Mouse (Mus musculus) embryo, embryonic 9.5 days (tissue): ENCODE measurements at regions not wholly inside any gene's neighbourhood (a gene's known extent, or its start where the extent isn't known, plus 50 kb on each side); places are given as distances from the start of the nearest gene placed in this dataset.

Experiments
- DNase-seq: peaks from one replicate; pipeline ENCODE4 v3.0.0-alpha.2; 2017; ENCODE audit errors: extremely low spot score

DNA sequence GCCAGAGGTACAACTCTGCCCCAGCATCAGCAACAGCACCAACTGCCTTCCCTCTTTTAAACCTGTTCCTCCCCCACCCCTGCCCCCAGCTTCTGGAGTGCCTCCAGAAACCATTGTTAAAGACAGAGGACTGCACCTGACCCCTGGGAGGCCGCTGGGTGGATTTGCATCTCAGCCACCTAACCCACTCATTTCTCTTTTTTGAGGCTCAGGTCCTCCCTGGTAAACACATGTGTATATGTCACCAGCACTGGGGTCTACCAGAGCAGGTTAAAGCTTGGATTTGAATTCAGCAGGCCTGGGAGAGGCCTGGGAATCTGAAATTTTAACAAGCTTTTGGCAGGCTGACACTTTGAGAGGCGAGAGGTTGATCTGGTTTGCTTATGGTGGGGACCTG is 63.5 kb upstream of the Kazn start:
- no peak for DNase-seq

DNA sequence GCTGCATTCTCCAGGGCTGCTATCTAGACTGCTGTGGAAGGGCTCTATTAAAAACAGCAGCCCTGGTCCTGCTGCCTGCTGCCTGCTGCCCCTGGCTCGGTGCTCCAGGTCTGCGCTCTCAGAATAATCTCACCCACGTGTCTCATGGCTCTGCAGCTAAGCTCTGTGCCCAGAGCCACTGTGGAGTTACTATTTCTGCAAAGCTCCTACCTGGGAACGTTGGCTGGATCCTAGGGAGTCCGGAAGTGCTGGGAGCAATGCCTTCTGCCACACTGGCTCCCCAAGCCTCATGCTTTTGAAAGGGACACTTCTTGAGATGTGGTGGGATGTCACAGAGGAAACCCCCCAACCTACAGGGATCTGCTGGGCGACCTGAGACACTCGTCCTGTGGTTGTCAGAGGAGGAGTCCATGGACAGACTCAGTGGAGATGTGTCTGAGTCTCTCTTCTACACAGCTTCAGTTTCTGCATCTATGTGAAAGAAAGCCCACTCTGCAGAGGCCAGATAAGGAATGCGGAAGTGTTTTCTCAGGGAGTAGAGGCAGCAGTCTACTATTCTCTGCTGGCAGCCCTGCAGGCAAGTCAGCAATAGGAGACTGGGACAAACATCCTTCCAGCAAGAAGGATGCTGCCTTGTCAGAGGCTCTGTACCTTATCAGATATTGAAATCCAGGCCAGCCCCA is 63.0 kb upstream of the Kazn start:
- no peak for DNase-seq

DNA sequence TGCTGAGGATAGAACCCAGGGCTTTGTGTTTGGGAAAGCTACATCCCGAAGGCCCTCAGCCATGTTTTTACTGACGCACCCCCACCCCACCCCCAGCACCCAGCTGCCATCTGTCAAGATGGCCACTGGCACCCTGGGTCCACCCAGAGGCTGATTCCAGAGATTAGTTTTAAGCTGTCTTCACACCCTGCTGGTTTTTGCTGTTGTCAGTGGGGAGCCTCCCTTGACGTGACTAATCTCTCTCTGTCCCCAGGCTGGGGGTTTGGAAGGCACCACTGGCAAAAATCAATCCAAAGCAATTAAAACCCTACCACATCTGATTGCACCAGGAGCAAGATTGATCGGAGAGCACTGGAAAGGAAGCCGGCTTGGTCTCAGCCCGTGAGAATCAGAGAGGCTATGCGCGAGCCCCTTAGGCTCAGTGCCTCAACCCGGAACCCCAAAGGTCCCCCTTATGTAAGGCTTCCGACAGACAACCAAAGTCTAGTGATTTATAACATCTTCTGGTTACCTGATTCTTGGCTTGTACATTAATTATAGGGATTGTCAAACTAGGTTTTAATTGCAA is 59.7 kb upstream of the Kazn start:
- no peak for DNase-seq

DNA sequence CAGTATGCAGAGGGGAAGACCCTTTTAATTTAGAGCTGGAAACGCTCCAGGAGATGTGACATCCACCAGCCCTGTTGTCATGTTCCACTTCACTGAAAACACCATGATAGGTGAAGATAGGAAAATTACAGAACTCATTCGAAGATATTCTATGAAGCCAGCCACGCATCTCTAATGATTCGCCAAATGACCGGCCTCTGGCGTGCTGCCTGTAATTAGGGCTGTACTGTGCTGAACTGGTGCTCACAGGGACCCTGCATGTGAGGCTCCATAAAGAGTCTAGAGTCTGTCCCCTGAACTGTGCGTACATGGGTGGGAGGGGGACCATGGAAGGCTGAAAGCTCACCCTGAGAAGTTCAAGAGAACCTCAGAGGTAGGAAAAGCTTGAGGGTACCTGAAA is 53.6 kb upstream of the Kazn start:
- DNase-seq, result no peak

DNA sequence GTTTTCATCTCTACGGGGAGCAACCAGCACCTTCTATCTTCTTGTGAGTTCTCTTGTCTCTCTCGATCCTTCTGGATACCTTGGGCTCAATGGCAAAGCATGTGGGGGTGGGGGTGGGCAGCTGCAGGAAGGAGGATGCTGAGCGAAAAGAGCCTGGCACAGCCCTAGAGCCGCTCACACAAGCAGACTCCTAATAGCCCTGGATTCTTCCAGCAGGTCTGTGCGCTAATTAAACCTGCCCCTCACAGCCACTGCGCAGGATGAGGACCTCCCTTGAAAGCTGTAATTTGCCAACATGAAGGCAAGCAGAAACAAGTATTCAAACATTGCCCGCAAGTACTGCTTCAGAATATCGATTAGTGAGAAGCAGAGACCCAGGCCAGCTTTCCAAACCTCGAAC is 53.1 kb upstream of the Kazn start:
- DNase-seq, result no peak

DNA sequence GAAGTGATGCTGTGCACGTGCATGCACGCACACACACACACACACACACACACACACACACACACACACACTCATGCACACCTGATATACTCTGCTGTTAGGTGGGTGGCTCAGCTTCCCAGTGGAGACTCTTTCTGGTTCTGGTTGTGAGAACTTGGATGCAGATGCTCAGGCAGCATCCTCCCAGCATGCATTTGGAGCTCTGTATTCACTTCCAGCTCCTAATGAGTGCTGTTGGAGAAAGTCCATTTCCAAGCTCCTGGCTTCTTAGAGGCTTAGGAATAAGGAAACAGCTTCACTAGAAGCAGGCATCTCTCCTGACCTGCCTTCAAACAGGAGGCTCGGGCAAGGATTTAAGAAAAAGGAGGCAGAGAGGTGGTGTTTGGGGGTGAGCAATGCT is 52.2 kb upstream of the Kazn start:
- DNase-seq, result no peak
